ENCODE assay signal across 8 mouse cellular contexts in the genomic region with DNA sequence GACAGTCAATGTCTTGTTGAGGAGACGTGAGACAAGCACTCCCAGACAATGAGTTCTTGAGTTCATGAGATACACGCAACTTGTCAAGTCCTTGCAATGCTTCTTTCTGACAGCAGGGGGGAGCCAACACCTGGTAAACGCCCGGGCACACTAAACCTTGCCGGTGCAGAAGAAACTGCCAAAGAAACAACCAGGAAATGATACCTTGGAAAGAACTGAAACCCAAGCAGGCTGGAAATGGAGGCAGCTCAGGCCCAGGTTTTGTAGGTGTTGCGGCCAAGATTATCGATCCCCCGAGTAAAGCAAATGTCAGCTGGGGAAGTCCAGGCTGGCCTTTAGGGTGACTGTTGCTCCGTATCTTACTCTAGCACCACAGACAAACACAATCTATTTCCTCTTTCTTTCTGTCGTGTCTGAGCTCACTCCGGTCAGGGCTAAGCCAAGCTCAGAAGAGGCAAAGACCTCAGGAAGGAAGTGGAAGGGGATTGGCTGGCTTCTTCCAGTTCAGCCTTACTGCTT. TPM values are rescaled to one million over a fixed set of nuclear protein-coding genes. Genes with fewer than 3 reads are reported as not detected.
A peak's percentile ranks its signal among the peaks of the same experiment; 100 is the strongest.
DNase-seq lines count a peak whose midpoint lies in the region; ATAC-seq and TF ChIP-seq lines count a peak whose summit lies in the region.

No protein-coding gene starts in this region.

- WGBS in forebrain, embryonic 11.5 days = 40% methylated on average over 11 of the region's 11 CpGs
- 13% methylated on average over 11 of the region's 11 CpGs for WGBS in heart, embryonic 16.5 days
- 47% methylated on average over 11 of the region's 11 CpGs for WGBS in neural tube, embryonic 14.5 days

- no peak overlapping the region for H3K9ac ChIP-seq in forebrain, embryonic 11.5 days (ENCODE audit: low read length)
- H3K9ac ChIP-seq in heart, embryonic 16.5 days (ENCODE audit: low read length) = peak overlapping the region; percentile 55
- no peak overlapping the region for H3K9ac ChIP-seq in neural tube, embryonic 14.5 days (replicated peaks; ENCODE audit: low read depth, low read length)

- peaks cover 54% of the 10 kb centered on the region for H3K9me3 ChIP-seq in E14TG2a.4 (ENCODE audit: low read length)
- H3K9me3 ChIP-seq in forebrain, embryonic 11.5 days (ENCODE audit: control insufficient read depth, low read length) = no peaks in the 10 kb centered on the region
- H3K9me3 ChIP-seq in heart, embryonic 16.5 days (replicated peaks; ENCODE audit: control insufficient read depth, low read length) = no peaks in the 10 kb centered on the region
- no peaks in the 10 kb centered on the region for H3K9me3 ChIP-seq in neural tube, embryonic 14.5 days (ENCODE audit: control insufficient read depth, low read length)

- no peak overlapping the region for H3K27ac ChIP-seq in forebrain, embryonic 11.5 days (ENCODE audit: low read depth, low read length)
- peak overlapping the region; percentile 49 for H3K27ac ChIP-seq in heart, embryonic 16.5 days (ENCODE audit: low read length)
- 0 out of 2 replicates have a peak overlapping the region, but pooled peaks have one; percentile 5 for H3K27ac ChIP-seq in neural tube, embryonic 14.5 days (ENCODE audit: low read depth, low read length)

- no peak; the same call in 1 of the 2 replicates for ATAC-seq in forebrain, embryonic 11.5 days (replicated peaks; ENCODE audit: low FRiP score)
- ATAC-seq in heart, embryonic 16.5 days (replicated peaks; ENCODE audit: extremely low read depth, insufficient read depth, low FRiP score) = peak; percentile 72
- peak; percentile 74; the same call in 1 of the 2 replicates for ATAC-seq in neural tube, embryonic 14.5 days (ENCODE audit: low read depth)

- 0 out of 2 replicates have a peak overlapping the region, but pooled peaks have one; percentile 14 for H3K4me3 ChIP-seq in E14TG2a.4 (replicated peaks; ENCODE audit: low read length)
- no peak overlapping the region for H3K4me3 ChIP-seq in forebrain, embryonic 11.5 days (ENCODE audit: low read depth, low read length)
- H3K4me3 ChIP-seq in heart, embryonic 16.5 days (ENCODE audit: low read length) = peak overlapping the region; percentile 42
- H3K4me3 ChIP-seq in neural tube, embryonic 14.5 days (ENCODE audit: low read depth, low read length) = no peak overlapping the region

- H3K4me2 ChIP-seq in forebrain, embryonic 11.5 days (ENCODE audit: low read depth, low read length, severe bottlenecking) = peak overlapping the region; percentile 27; the same call in 1 of the 2 replicates
- peak overlapping the region; percentile 60 for H3K4me2 ChIP-seq in heart, embryonic 16.5 days (ENCODE audit: low read depth, low read length)
- H3K4me2 ChIP-seq in neural tube, embryonic 14.5 days (ENCODE audit: low read depth, low read length) = 0 out of 2 replicates have a peak overlapping the region, but pooled peaks have one; percentile 16

- TF ChIP-seq CTCF in E14TG2a.4 (conservative IDR thresholded peaks at IDR 0.05; ENCODE audit: low read length) = peak; percentile 71

- DNase-seq in c-Kit-positive CD71-negative TER-119-negative erythroid progenitor cells, embryonic 14.5 days (ENCODE audit: low read depth) = peak; percentile 87
- peak; percentile 73 for DNase-seq in forebrain, embryonic 11.5 days (ENCODE audit: low spot score)
- DNase-seq in kidney, postnatal 4 days = peak; percentile 87 to 88
- DNase-seq in lung, adult 18-20 months = peak; percentile 80 to 83
- peak; percentile 85 for DNase-seq in testis, postnatal 10 days (ENCODE audit: low spot score)

- H3K36me3 ChIP-seq in E14TG2a.4 (ENCODE audit: insufficient read depth, low read length) = no peaks in the 10 kb centered on the region
- no peaks in the 10 kb centered on the region for H3K36me3 ChIP-seq in forebrain, embryonic 11.5 days (ENCODE audit: control insufficient read depth, insufficient read depth, low read length)
- no peaks in the 10 kb centered on the region for H3K36me3 ChIP-seq in heart, embryonic 16.5 days (ENCODE audit: control insufficient read depth, insufficient read depth)
- no peaks in the 10 kb centered on the region for H3K36me3 ChIP-seq in neural tube, embryonic 14.5 days (ENCODE audit: control insufficient read depth, insufficient read depth, low read length)

- H3K27me3 ChIP-seq in E14TG2a.4 (ENCODE audit: insufficient read depth, low read length) = no peaks in the 10 kb centered on the region
- no peaks in the 10 kb centered on the region for H3K27me3 ChIP-seq in forebrain, embryonic 11.5 days (ENCODE audit: control insufficient read depth, insufficient read depth, low read length)
- no peaks in the 10 kb centered on the region for H3K27me3 ChIP-seq in heart, embryonic 16.5 days (ENCODE audit: control insufficient read depth, insufficient read depth, low read length)
- no peaks in the 10 kb centered on the region for H3K27me3 ChIP-seq in neural tube, embryonic 14.5 days (ENCODE audit: control insufficient read depth, insufficient read depth, low read length)

- peaks cover 44% of the 10 kb centered on the region for H3K4me1 ChIP-seq in E14TG2a.4 (replicated peaks; ENCODE audit: low read depth, low read length)
- H3K4me1 ChIP-seq in forebrain, embryonic 11.5 days (replicated peaks; ENCODE audit: control insufficient read depth, insufficient read depth, low read length) = no peaks in the 10 kb centered on the region
- no peaks in the 10 kb centered on the region for H3K4me1 ChIP-seq in heart, embryonic 16.5 days (ENCODE audit: control insufficient read depth, insufficient read depth, low read length)
- H3K4me1 ChIP-seq in neural tube, embryonic 14.5 days (ENCODE audit: control insufficient read depth, insufficient read depth, low read length) = no peaks in the 10 kb centered on the region

RNA-seq across cellular contexts. Expression of gene Tspan2, which starts 19.2 kb away (rescaled TPM):
- polyA plus RNA-seq in forebrain, embryonic 11.5 days (2014; fragmentation: Nextera tagmentation; extraction: Ambion mirVana) = 9.0 and 9.5 TPM in 2 replicates
- polyA plus RNA-seq in heart, embryonic 16.5 days (2015; fragmentation: Nextera tagmentation; extraction: Ambion mirVana) = 27.8 and 27.9 TPM in 2 replicates
- polyA plus RNA-seq in neural tube, embryonic 14.5 days (2014; fragmentation: Nextera tagmentation; extraction: Ambion mirVana) = 15.6 and 16.8 TPM in 2 replicates

Comparison
In these comparisons a context has a peak if more than half of its experiments do, and no peak if none do; other contexts are left out.
1. H3K4me3 ChIP-seq: peak in E14TG2a.4 (single experiment) and heart, embryonic 16.5 days (single experiment); none in forebrain, embryonic 11.5 days (single experiment) and neural tube, embryonic 14.5 days (single experiment).
2. Peak in every context shown above with its lines, with median percentiles within 50 percentile points of each other: DNase-seq and H3K4me2 ChIP-seq.